Mouse (Mus musculus) kidney, adult 11 months (tissue): ENCODE data around the gene Gm21693.
"Not testable (repeated sequence)": the region's sequence is repeated elsewhere in the genome, so short reads cannot be mapped to it uniquely, and the experiment has no call there.

Experiments
- DNase-seq: peaks from one replicate; pipeline ENCODE4 v3.0.0; 2022

Gene Gm21693

DNA sequence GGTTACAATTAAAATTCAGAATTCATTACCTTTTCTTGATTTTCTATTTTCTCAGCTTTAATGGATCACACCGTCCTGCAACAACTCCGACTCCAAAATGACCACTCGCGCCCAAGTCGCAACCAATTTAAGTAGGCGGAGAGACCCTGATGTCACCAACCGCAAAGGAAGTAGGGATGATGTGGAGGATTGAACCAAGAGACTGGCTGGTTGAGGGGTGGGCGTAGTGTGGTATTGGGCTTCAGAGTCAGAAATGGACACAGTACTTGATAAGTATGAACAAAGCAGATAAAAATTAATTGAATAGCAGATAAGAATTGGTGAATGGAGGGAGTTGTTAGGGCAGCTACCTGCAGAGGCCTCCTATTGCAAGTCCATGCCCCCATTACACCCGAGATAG, at the start of gene Gm21693:
Gene Gm21693 (minus strand): TSS at position 101 of the 400 bp plus-strand sequence.
- DNase-seq: not testable (repeated sequence)

DNA sequence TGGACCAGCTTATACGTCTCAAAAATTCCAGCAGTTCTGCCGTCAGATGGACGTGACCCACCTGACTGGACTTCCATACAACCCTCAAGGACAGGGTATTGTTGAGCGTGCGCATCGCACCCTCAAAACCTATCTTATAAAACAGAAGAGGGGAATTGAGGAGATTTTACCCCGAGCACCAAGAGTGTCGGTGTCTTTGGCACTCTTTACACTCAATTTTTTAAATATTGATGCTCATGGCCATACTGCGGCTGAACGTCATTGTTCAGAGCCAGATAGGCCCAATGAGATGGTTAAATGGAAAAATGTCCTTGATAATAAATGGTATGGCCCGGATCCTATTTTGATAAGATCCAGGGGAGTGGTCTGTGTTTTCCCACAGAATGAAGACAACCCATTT, 4.5 kb downstream of the Gm21693 start:
- DNase-seq: peak; percentile 40

DNA sequence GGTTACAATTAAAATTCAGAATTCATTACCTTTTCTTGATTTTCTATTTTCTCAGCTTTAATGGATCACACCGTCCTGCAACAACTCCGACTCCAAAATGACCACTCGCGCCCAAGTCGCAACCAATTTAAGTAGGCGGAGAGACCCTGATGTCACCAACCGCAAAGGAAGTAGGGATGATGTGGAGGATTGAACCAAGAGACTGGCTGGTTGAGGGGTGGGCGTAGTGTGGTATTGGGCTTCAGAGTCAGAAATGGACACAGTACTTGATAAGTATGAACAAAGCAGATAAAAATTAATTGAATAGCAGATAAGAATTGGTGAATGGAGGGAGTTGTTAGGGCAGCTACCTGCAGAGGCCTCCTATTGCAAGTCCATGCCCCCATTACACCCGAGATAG, 38.8 kb downstream of the Gm21693 start, which contains the start of gene Gm21677:
Gene Gm21677 (minus strand): TSS at position 101 of the 400 bp plus-strand sequence.
- DNase-seq: not testable (repeated sequence)
